ENCODE assay signal across 8 mouse cellular contexts in the genomic region with DNA sequence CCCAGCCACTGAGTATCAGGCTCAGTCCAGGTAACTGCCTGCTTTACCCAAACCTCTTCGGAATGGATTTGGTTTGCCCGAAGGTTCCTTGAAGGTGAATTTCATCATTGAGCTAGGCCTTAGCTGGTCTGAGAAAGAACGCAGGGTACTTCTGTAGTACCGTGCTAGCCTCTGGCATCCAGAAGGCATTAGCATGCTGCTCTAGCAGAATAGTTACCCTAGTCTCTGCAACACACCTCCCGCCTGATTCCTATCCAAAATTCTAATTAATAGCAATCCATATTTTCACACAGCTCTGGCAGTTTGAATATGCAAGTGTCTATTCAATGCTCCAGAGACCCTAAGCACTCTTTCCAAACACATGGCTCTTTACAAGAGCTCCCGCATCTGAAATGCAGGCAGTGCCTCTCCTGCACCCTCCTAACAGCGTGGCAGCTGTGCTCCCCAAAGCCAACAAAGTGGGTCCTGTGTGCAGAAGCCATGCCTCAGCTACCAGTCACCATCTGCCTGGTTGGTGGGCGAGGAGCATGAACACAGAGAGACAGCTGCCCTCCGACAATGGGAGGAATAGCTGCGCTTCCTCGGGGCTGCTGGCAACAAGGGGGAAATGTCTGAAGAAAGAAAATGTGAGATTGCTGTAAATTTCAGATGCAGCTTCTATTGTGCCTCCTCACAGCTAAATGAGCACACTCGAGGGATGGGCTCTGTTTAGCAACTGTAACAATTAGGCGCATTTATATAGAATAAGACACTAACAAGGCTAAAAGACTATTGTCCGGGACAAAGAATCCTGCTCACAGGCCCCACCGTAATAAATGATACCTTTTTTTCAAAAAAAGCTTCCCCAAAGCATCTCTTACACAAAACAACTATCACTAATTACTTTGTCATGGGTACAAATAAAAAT.
DNase-seq lines count a peak whose midpoint lies in the region; ATAC-seq and TF ChIP-seq lines count a peak whose summit lies in the region.
"Had no signal": no experiment of that assay in that cellular context is flagged by ENCODE, and none has a peak within 500 bp of the region (broad histone marks: within the 10 kb centered on the region; RNA-seq: fewer than 3 reads in every experiment).

No protein-coding gene starts in this region.

- no peak overlapping the region for H3K9ac ChIP-seq in midbrain, embryonic 11.5 days (ENCODE audit: low read length)
- no peak overlapping the region for H3K9ac ChIP-seq in hindbrain, embryonic 13.5 days
- no peak overlapping the region for H3K9ac ChIP-seq in limb, embryonic 14.5 days (ENCODE audit: low read depth, low read length, severe bottlenecking)

- 77% methylated on average over 15 of the region's 15 CpGs for WGBS in midbrain, embryonic 11.5 days
- WGBS in midbrain, embryonic 10.5 days = 83% methylated on average over 15 of the region's 15 CpGs
- 40% methylated on average over 15 of the region's 15 CpGs for WGBS in hindbrain, embryonic 13.5 days
- 73% methylated on average over 15 of the region's 15 CpGs for WGBS in limb, embryonic 14.5 days

- peaks cover 3% of the 10 kb centered on the region for H3K4me1 ChIP-seq in midbrain, embryonic 11.5 days (ENCODE audit: control insufficient read depth, insufficient read depth, low read length)
- peaks cover 16% of the 10 kb centered on the region for H3K4me1 ChIP-seq in midbrain, embryonic 10.5 days
- peaks cover 15% of the 10 kb centered on the region for H3K4me1 ChIP-seq in hindbrain, embryonic 13.5 days (replicated peaks)
- H3K4me1 ChIP-seq in limb, embryonic 14.5 days (ENCODE audit: control insufficient read depth, insufficient read depth, low read length) = peaks cover 33% of the 10 kb centered on the region

- ATAC-seq in midbrain, embryonic 11.5 days (ENCODE audit: low FRiP score) = peak; percentile 54; the same call in 1 of the 2 replicates
- peak; percentile 87 for ATAC-seq in hindbrain, embryonic 13.5 days (ENCODE audit: low FRiP score)
- no peak for ATAC-seq in limb, embryonic 14.5 days (ENCODE audit: low FRiP score, low read depth)
- ATAC-seq in megakaryocyte progenitor cell, adult 5-6 weeks (replicated peaks; ENCODE audit: poor library complexity) = no peak

- H3K9me3 ChIP-seq in midbrain, embryonic 11.5 days (ENCODE audit: control insufficient read depth, low read length) = no peaks in the 10 kb centered on the region
- no peaks in the 10 kb centered on the region for H3K9me3 ChIP-seq in midbrain, embryonic 10.5 days (replicated peaks)
- H3K9me3 ChIP-seq in hindbrain, embryonic 13.5 days = no peaks in the 10 kb centered on the region
- H3K9me3 ChIP-seq in limb, embryonic 14.5 days (ENCODE audit: control insufficient read depth, low read length) = no peaks in the 10 kb centered on the region

- H3K36me3 ChIP-seq in midbrain, embryonic 11.5 days (ENCODE audit: control insufficient read depth, insufficient read depth, low read length) = no peaks in the 10 kb centered on the region
- no peaks in the 10 kb centered on the region for H3K36me3 ChIP-seq in midbrain, embryonic 10.5 days
- H3K36me3 ChIP-seq in hindbrain, embryonic 13.5 days = no peaks in the 10 kb centered on the region
- H3K36me3 ChIP-seq in limb, embryonic 14.5 days (ENCODE audit: control insufficient read depth, insufficient read depth, low read length) = no peaks in the 10 kb centered on the region

- no peaks in the 10 kb centered on the region for H3K27me3 ChIP-seq in midbrain, embryonic 11.5 days (ENCODE audit: control insufficient read depth, insufficient read depth, low read length)
- no peaks in the 10 kb centered on the region for H3K27me3 ChIP-seq in midbrain, embryonic 10.5 days (ENCODE audit: low read depth, poor library complexity, severe bottlenecking)
- H3K27me3 ChIP-seq in hindbrain, embryonic 13.5 days = no peaks in the 10 kb centered on the region
- H3K27me3 ChIP-seq in limb, embryonic 14.5 days (ENCODE audit: control insufficient read depth, insufficient read depth, low read length) = 0 out of 2 replicates have a peak, but pooled peaks cover 3% of the 10 kb centered on the region

- no peak for DNase-seq in midbrain, embryonic 11.5 days (ENCODE audit: low spot score, missing footprints)
- no peak for DNase-seq in midbrain, embryonic 10.5 days (ENCODE audit: low spot score)
- DNase-seq in limb, embryonic 14.5 days (ENCODE audit: low spot score) = no peak
- DNase-seq in right cerebral cortex, postnatal 4 days = peak; percentile 28
- no peak for DNase-seq in heart, adult 8-10 months (ENCODE audit: low spot score)
- DNase-seq: heart, postnatal 14 days had no signal

- no peak overlapping the region for H3K27ac ChIP-seq in midbrain, embryonic 11.5 days (ENCODE audit: low read depth, low read length)
- no peak overlapping the region; the same call in 1 of the 2 replicates for H3K27ac ChIP-seq in midbrain, embryonic 10.5 days (replicated peaks)
- H3K27ac ChIP-seq in hindbrain, embryonic 13.5 days = peak overlapping the region; percentile 70
- 0 out of 2 replicates have a peak overlapping the region, but pooled peaks have one; percentile 26 for H3K27ac ChIP-seq in limb, embryonic 14.5 days (replicated peaks; ENCODE audit: low read depth, low read length)

- no peak overlapping the region for H3K4me2 ChIP-seq in midbrain, embryonic 11.5 days
- H3K4me2 ChIP-seq in hindbrain, embryonic 13.5 days = peak overlapping the region; percentile 13; the same call in 1 of the 2 replicates
- no peak overlapping the region for H3K4me2 ChIP-seq in limb, embryonic 14.5 days (replicated peaks; ENCODE audit: low read depth, low read length, severe bottlenecking)

- H3K4me3 ChIP-seq in midbrain, embryonic 11.5 days (ENCODE audit: low read depth, low read length) = no peak overlapping the region
- H3K4me3 ChIP-seq in midbrain, embryonic 10.5 days = no peak overlapping the region
- H3K4me3 ChIP-seq in hindbrain, embryonic 13.5 days = no peak overlapping the region
- no peak overlapping the region for H3K4me3 ChIP-seq in limb, embryonic 14.5 days (replicated peaks; ENCODE audit: low read length)

- TF ChIP-seq POLR2A in limb, embryonic 14.5 days (IDR thresholded peaks at IDR 0.05; ENCODE audit: borderline replicate concordance, extremely low read depth, insufficient read depth, insufficient read length) = no peak

Comparison
In these comparisons a context has a peak if more than half of its experiments do, and no peak if none do; other contexts are left out.
1. ATAC-seq: peak in midbrain, embryonic 11.5 days (single experiment) and hindbrain, embryonic 13.5 days (single experiment); none in limb, embryonic 14.5 days (single experiment) and megakaryocyte progenitor cell, adult 5-6 weeks (single experiment).
2. H3K27ac ChIP-seq: peak in hindbrain, embryonic 13.5 days (single experiment) and limb, embryonic 14.5 days (single experiment); none in midbrain, embryonic 11.5 days (single experiment) and midbrain, embryonic 10.5 days (single experiment).